Mouse (Mus musculus) thymus, postnatal 0 days (tissue): ENCODE results near the gene Pxn. TPM values are rescaled to one million over a fixed set of nuclear protein-coding genes. Genes with fewer than 3 reads are reported as not detected.

Experiments used
- DNase-seq: peaks from one replicate; pipeline ENCODE4 v3.0.0-alpha.2; 2015; ENCODE audit warnings: low spot score
- polyA plus RNA-seq: library from polyadenylated mRNA; unstranded; fragments of >200 nt; fragmentation: Nextera tagmentation; extraction: Ambion mirVana; gene quantifications from 2 replicates; pipeline ENCODE4 v1.2.1, GENCODE M21; 2015

Gene Pxn
- polyA plus RNA-seq, 1 experiment from 2014 or later = 40.2 TPM

DNA sequence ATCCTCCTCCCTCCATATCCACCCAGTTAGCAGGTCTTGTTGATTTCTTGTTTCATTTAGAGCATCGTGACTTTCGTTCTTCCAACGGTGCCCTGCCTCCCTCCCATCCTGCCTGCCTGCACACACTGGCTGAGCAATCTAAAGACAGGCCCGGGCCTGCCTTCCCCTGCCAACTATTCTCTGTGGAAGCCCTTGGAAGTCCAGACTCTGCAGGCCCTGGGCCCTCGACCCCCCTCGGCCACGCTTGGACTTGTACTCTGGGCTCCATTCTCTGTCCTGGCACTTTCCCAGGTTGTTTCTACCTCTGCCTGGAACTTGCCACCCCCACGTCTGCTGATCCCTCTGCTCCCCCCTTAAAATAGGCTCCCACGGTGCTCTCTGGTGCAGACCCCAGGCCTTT is 19.5 kb downstream of the Pxn start:
- DNase-seq = no peak

DNA sequence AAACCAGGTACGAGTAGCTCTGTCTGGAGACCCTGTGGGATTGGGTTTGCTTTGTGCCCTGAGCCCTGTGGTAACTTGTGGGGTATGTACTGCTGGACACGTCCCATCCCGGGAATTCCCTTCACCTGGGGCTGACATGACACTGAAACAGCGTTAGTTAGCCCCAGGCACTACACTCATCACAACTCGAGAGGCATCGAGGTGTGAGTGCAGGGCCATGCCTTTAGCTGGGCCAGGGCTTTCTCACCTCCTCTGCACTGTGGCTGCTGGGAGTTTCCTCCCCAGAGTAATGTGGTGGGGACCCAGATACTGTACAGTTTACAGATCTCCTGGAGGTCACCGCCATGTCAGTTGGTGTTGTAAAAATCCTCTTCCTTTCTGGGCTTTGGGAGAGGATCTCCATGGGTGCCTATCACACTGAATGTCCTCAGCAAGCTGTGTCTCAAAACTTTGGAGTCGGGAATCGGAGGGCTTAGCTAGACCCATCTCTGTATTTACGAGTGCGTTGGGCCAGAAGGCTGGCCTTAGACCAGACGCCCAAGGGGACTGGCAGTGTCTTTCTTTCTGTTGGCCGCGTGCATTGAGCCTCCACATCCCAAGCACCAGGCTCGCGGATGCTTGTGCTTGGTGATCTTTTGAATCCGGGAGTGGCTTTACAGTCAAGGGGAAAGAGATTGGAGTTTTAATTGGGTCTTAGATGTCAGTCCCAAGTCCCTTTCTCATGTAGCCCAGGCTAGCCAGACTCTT is 20.2 kb downstream of the Pxn start:
- DNase-seq = no peak

DNA sequence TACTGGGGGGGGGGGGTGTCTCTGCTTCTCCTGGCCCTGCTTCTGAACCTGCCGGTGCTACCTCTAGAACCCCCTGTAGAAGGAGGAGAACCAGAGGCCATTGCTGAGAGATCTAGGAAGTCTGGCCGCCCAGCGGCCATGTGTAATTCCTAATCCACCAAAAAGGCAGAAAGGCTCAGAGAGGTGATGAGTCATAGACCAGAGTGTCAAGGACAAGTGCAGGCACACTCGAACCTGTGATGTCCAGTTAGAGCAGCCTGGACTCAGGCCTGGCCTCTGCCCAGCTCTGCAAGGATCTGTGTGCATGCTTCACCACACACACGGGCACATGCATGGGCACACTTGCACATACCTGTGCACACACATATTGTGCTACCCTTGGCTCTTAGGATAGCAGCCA is 21.7 kb downstream of the Pxn start:
- DNase-seq = no peak

DNA sequence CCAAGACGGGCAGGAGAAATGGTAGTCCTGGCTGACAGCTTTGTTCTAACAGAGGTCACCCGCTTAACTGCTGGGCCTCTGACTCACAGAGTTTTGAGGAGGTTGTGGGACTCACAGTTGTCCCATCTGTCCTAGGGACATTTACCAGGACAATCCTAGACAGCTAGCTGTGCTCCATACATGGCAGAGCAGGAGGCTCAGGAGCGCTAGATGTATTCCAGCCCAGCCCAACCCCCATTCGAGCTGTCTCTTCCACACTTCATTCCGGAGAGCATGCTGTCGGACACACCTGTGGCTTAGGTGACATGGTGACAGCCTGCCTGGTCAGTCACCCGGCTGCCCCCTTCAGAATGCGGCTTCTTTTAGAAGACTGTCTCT is 22.9 kb downstream of the Pxn start:
- DNase-seq = no peak

DNA sequence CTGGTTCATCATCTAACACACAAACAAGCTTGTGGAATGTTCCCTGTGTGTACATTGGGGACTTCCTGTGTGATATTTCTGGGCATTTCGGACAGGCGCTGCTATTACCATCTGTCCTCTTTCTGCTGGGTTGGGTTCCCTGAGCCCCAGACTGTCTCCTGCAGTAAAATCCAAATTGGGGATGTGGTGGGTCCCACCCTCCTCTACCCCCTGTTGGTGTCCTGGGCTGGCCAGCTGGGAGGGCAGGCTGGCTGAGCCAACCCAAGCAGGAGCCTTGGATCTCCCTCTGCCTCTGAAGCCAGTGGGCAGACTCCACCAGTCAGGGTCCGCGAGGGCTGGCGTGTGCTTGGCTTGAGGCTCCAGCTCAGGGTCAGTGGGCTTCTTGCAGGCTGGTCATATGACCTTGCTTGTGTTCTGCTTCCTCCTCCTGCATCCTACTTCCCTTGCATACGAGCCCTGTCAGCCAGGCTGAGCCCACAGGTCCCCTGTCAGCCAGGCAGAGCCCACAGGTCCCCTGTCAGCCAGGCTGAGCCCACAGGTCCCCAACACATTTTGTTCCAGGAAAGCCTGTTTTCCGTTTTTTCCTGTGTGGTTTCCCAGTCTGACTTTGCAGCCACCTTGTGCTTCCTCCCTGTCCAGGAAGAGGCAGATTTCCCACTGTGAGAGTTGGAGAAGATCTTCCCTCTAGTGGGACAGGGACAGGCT is 23.4 kb downstream of the Pxn start:
- peak; percentile 50 for DNase-seq

DNA sequence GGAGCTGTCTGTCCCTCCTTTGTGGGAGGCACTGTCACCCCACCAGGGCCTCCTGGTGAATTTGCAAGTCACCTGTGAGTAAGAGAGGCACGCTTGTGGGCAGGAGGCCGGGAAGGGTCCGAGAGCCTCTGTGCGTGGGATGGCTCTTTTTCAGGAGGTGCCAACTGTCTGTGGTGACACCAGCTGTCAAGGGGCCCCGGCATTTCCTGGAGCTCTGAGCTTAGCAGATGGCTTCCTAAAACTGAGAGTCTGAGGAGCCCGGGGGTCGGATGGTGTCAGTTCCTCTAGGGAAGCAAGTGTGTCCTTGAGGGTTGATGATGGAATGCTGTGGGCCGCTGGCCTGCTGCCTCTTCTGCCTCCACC is 24.0 kb downstream of the Pxn start:
- DNase-seq = peak; percentile 80

DNA sequence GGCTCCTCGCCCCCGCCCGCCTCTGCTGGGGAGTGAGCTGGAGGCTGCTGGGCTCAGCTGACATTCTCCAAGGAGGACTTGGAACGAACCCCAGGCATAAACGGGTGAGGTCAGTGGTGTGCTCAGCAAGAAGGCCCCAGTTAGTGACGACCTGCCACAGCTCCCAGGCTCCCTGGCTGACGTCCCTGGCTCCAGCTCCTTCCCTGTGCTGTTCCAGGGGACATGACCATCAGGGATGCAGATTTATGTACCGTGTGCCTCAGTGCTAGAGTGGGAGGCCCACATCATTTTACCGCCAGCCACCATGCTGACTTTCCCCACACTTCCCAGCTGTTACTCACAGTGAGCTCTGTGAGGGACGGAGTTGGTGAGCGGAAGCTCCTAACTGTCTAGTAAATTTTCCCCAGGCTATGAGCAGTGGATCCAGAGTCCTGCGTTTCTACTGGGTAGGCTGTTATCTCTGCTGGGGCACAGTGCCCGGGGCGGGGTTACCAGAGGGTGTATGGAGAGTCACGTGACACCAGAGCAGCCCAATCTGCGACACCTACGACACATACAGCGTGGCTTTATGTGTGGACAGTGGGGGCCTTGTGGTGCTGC is 25.3 kb downstream of the Pxn start:
- peak; percentile 69 for DNase-seq

DNA sequence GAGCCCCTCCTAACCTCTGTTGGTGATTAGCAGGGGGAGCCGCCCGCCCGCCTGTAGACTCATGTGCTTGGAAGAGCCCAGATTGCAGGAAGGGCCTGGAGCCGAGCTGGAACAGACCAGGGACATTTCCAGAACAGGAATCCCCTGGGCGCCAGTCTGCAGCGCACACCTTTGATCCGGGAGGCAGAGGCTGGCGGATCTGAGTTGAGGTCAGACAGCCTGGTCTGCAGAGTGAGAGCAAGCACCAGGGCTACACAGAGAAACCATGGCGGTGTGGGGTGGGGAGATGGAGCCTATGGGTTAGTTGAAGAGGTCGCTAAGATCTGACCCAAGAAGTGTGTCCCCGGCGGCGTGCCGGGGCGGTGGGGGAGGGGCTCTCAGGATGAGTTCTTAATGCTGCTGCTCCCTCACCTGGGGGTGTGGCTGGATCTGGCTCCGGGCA is 27.8 kb downstream of the Pxn start:
- DNase-seq = no peak

DNA sequence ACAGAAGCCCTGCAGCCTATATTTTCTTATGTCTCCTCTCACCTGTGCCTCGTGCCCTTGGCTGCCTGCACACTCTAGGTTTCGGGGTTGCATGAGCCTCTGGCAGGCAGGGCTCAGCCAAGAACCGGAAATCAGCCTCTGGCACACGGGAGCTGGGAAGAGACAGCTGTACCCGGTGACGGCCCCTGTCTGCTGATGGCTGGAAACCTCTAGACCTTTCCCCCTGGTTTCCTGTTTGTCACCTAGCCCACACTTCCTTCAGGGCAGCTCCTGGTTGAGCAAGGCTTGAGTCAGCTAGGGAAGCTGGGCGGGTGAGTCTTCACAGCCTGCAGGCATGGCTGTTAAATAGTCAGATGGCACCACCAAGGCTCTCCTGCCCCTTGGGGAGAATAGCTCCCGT is 28.4 kb downstream of the Pxn start:
- peak; percentile 63 for DNase-seq

DNA sequence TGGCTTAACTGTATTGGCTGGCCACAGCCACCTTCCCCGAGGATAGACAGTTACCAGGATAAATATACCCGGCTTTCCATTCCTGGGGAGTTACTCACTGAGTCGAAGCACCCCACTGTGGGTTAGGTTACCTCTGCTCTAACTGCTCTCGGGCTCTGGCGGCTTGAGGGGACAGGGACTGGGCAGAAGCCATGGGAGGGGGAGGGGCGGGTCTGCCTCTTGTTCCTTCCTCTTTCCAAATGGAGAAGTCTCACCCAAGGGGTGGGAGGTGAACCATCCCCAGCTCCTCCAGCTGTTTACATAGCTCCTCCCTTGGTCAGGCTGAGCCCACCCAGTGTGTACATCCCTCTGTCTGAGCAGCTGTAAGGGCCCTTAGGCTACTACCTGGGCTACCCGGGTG is 29.2 kb downstream of the Pxn start:
- DNase-seq = no peak

DNA sequence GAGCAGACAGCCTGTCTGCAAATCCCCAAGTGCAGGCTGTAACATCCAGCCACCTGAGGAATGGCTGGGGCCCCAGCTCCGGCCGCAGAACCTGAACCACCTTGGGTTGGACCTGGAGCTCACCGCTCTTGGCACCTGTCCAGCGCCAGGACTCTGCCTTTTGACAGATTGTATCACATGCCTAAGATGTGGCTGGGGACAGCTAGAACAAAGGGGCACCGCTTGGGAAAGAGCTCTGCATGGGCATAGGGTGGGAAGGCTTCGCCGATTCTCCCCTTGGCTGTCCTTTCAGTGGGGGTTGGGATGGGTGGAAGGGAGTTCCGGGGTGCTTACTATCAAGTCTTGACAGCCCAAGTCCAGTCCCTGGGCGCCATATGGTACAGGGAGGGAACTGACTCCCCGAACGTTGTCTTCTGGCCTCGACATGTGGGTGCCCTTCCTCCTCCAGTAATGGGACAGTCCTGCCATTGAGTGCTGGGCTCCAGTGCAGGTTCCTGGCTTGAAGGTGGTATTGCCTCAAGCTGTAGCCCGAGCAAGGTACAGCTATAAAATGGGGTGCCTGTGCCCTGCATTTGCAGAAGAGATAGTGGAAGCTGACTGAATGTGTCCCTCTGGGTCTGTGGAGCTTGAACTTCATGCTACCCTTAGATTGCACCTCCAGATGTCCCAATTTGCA is 31.7 kb downstream of the Pxn start:
- DNase-seq = no peak

DNA sequence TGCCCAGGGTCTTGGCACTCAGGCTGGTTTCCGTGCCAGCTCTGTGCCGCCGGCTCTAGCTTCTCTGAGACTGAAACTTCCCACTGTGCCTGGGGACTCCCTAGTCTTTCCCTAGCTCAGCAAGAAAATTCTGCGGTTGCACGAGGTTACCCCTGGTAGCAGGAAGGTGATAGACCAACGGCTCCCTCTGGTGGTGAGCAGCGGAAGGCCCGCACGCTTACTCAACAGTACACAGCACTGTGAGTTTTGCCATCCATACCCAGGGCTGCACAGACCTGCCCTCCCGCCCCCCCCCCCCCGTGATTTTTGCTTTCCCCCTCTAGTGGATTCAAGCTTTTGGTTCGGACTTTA is 32.2 kb downstream of the Pxn start:
- DNase-seq = peak; percentile 91

DNA sequence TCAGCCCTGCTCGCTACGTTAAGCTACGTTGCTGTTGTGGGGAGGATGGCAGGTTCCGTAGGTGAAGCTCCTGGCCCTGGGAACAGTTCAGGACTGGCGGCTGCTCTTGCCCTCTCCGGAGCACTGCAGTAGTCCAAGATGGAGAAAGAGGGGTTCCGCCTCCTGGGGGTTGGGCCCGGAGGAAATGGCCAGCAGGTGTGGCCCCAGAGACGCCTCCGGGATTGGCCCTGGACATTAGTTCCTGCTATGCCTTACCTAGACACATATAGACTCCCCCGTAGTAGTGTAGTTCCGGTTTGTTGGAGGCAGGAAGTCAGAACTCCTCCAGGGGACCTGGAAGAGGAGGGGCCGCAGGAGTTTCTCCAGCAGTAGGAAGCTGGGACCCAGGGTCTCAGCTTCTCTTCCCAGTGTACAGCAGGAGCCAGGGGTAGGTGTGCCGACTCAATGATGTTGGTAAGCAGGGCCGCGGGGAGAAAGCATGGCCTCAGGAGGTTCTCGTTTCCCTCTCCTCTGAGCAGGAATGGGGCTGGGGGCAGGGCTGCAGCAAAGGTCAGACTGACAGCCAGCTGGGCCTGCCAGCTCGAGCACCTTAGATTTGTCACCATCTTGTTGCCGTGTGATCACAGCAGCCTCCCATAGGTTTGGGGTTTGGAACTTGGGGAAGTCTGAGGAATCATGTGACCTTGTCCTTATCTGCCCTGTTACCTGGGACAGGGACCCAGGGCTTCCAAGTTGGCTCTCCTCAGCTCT is 36.3 kb downstream of the Pxn start:
- DNase-seq = peak; percentile 32

DNA sequence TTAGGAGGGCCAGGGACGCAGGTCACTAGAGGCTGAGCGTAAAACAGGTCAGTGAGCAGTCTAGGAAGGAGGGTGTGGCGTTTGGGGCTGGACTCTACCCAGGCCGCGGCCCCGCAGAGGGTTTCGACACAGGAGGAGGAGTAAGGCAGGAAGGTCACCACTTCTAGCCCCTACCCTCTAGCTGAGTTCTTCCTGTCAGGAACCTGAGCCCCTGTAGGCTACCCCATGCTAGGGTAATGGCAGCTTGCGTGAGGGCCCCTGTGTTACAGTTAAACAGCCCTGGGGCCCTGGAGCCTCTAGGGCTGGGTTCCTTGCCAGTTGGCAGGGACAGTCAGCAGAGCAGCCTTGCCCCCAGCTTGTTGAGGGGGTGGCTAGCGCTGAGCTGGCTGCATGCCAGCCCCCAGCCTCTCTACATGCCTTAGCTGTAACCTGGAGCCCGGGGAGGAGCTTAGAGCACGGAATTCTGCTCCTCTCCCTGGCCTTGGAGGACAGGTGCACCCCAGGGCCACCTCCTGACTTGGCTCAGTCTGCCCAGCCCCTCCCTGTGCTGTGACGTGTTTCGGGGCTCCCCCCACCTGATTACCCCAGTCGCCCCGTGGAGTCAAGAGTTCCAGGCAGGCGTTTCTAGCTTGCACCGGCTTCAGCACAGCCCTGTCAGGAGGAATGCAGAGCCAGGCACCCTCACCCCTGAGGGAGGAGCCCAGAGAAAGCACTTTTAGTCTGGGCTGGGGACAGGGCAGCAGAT is 37.2 kb downstream of the Pxn start:
- DNase-seq = peak; percentile 36

DNA sequence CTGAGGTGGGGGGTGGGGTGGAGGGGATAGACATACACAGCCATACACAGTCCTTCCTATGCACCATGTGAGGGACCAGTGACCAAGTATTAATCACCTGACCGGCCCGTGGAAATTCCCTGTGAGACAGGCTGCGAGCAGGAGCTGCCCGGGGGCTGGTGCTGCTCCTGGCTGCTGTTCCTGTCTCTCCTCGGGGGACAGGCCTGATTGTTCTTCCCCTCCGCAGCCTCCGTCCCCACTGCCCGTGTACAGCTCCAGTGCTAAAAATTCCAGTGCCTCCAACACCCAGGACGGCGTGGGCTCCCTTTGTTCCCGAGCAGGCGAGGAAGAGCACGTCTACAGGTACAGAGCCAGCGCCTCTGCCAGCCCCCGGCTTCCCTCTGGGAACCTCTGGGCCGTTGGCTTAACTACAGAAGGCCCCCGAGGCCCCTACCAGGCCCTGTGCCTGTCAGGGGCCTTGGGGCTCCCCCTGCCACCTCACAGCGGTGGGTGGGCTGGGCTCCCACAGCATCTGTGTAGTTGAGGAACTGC is 38.2 kb downstream of the Pxn start:
- no peak for DNase-seq

DNA sequence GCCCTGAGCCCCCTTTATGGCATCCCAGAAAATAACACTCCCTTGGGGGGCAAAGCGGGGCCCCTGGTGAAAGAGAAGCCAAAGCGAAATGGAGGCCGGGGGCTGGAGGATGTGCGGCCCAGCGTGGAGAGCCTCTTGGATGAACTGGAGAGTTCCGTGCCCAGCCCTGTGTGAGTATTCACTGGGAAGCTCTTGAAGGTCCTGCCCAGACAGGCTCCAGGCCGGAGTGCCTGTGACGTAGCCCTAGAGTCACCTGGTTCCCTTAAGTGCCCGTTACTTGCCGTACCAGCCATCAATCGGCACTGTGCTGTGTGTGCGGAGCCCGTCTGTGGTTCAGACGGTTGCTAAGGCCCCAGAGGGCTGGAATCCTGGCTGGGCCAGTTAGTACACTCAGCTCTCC is 39.2 kb downstream of the Pxn start:
- no peak for DNase-seq

DNA sequence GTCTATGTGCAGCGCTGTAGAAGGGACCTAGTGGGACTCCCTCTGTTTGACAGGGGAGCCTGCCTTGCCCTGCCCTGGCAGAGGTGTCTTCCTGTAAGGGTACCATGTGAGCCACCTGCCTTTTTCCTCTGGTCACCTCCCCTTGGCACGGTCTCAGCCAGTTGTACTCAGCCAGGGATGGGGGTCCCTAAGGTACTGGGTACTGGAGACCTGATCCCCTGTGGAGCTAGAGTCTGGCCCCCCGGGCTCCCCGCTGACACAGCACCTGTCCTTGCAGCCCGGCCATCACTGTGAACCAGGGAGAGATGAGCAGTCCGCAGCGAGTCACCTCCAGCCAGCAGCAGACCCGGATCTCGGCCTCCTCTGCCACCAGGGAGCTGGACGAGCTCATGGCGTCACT is 40.1 kb downstream of the Pxn start:
- DNase-seq = no peak

DNA sequence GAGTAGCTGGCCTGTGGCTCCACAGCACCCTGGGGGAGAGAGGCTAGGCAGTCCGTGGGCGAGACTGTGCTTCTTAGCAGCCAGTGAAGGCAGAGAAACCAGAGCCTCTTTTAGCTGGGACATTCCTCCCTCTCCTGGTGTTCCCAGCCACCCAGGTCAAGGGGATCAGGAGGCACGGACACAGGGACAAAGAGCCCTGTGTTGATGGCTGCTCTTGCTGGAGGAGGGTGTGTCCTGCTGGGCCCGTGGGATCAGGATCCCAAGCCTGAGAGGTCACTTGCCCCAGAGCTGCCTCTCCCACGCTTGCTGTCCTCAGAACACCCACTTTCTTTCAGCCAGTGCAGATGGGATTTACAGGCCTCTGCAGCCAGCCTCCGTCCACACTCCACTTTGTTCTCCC is 40.5 kb downstream of the Pxn start:
- no peak for DNase-seq

DNA sequence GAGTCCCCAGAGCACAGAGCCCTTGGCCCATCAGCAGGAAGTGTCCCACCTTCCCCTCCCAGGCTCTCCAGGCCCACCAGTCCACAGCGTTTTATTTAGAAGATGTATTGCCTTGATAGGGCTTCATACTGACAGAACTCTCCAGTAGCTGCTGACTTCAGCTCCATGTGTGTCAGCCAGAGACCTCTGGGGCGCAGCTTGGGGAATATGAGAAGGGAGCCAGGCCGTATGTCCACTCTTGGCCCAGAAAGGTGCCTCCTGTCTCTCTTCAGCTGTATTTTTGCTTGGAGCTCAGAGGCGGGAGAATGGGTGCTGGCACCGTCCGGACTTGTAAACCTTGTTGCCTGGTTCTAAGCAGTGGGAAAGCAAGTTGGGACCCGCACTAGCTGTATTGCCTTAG is 40.9 kb downstream of the Pxn start:
- DNase-seq = no peak

DNA sequence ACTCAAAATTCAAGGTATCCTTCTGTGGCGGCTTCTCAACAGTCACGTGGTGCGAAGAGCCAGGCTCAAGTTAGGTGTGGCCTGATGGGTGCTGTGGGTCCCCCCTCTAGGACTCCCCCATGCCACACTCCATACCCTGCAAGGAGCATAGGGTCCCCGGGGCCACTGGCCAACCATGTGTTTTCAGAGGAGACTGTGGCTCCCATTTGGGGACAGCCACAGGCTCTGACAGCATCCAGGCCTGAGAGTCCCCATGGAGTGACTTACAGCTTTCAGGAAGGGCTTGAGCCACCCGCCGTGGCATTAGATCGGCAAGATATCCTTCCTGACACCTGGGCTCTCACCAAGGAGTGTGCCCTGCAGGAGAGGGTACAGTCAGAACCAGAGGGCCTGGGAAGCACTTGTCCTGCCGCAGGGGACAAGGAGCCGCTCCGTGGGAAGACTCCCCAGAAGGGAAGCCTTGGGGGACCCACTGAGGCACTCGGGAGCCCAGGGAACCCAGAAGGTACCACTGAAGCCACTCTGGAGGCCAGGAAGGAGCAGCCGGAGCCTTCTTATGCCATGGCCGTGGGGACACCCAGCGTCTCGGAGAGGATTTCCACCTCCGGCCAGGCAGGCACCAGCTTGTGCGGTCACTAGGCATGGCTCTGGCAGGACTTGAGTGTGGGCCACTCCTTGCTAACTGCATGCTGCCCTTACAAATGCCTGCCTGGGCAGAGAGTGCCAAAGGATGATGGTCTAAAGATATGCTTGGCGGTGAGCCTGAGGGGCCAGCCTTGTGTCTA is 42.2 kb downstream of the Pxn start:
- no peak for DNase-seq
